Mouse (Mus musculus) megakaryocyte-erythroid progenitor cell, adult 5 weeks (primary cell): ENCODE results near the gene Il1r1. TPM values are rescaled to one million over a fixed set of nuclear protein-coding genes. Genes with fewer than 3 reads are reported as not detected.

ENCODE experiments used
- polyA plus RNA-seq: library from polyadenylated mRNA; stranded (reverse); fragments of >175 nt; gene quantifications from 2 replicates; pipeline ENCODE4 v1.2.3, GENCODE M21; 2012

Gene Il1r1
- polyA plus RNA-seq: 0.51 and 2.3 TPM in 2 replicates

DNA sequence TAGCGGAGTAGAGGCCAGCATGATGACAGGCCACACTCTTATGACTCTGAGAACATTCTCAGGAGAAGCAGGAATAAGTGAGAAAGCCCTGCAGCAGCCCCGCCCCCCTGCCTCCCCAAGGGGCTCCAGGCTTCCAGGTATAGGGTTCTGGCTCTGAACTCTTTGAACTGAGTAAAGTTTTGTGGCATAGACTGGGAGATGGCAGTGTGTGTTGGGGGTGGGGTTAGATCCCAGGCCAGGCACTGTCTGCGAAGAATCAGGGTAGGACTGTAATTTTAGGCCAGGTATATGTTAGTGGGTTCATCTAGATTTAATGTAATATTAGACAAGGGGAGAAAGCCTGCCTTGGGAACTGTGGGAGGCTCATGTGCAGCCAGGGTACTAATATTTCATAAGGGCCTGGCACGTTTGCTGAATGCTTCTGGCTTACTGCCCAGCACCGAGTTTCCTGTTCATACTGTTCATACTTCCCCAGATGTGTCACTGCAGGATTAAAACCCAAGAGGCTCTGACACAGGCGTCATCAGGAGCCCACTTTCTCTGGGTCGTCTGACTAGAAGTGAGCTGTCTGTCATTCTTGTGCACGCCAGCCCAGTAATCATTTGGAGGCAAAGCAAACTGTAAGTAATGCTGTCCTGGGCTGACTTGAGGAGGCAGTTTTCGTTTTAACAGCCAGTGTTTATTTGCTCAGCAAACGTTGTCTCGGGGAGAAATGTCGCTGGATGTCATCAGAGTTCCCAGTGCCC, at the start of gene Il1r1:
Gene Il1r1 (plus strand): TSS at position 542 of the 746 bp plus-strand sequence.

DNA sequence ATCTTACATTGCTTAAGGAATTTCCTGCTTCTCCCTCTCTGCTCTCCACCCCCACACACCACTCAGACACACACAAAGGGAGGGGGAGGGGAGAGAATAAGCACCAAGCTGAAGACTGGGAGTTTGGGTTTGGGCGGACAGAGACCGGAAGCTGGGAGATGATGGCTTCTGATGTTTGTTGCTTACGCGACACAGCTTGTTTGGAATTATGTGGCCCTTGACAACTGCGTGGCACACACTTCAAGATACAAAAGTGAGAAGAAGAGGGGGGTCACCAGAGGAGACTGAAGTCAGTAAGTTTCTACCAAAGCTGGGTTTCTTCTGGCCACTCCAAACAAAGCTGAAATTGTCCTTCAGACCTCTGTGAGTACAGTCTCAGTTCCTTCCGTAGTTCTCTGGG, 99.6 kb downstream of the Il1r1 start, which contains the start of gene Il1rl2:
Gene Il1rl2 (plus strand): TSS at position 154 of the 400 bp plus-strand sequence.

Other genes starting within 250 kb of the Il1r1 start
- gene Il1r2, start 151.0 kb upstream of the Il1r1 start, polyA plus RNA-seq: 0.60 and 0.88 TPM in 2 replicates
- gene Il1rl2, start 99.5 kb downstream of the Il1r1 start, polyA plus RNA-seq: 0.60 and 0.79 TPM in 2 replicates
- gene Il1rl1, start 204.5 kb downstream of the Il1r1 start, polyA plus RNA-seq: 0.67 and 1.1 TPM in 2 replicates
- gene Il18r1, start 240.5 kb downstream of the Il1r1 start, polyA plus RNA-seq: 0.14 and 0.37 TPM in 2 replicates